Mouse (Mus musculus): ENCODE results near the gene Dyrk3.

- TF ChIP-seq GATA1 (IDR thresholded peaks at IDR 0.05; ENCODE audit: borderline replicate concordance, low read length) (no peak), CTCF (IDR thresholded peaks at IDR 0.05; ENCODE audit: low read depth, low read length) (no peak), POLR2AphosphoS5 (IDR thresholded peaks at IDR 0.05; ENCODE audit: insufficient replicate concordance, low read depth, low read length) (no peak), GATA2 (IDR thresholded peaks at IDR 0.05; ENCODE audit: borderline replicate concordance, low read depth, low read length) (no peak), TAL1 (conservative IDR thresholded peaks at IDR 0.05; ENCODE audit: low read depth, low read length) (no peak)
Observed at GRCm38 (mm10) chr1:131080686-131081085, 57.5 kb downstream of the Dyrk3 start.
